Mouse (Mus musculus) cerebellum, postnatal 10 days (tissue): ENCODE measurements at regions not wholly inside any gene's neighbourhood (a gene's known extent, or its start where the extent isn't known, plus 50 kb on each side); places are given as distances from the start of the nearest gene placed in this dataset.
"Not testable (repeated sequence)": the region's sequence is repeated elsewhere in the genome, so short reads cannot be mapped to it uniquely, and the experiment has no call there.

Source experiments
- DNase-seq, 2 experiments: peaks; one replicate each; pipeline ENCODE4 v3.0.0; 2021; ENCODE audit warnings: mixed read lengths in 2 of 2

- DNase-seq = no peak
Measured at GRCm38 (mm10) chr9:81312047-81312446, 321.6 kb downstream of the Htr1b start.

GRCm38 (mm10) chr9:81308532-81309191 is 325.0 kb downstream of the Htr1b start:
- DNase-seq = peak in 1 of 2 experiments; percentile 1

GRCm38 (mm10) chr9:81305437-81306046 is 328.1 kb downstream of the Htr1b start:
- DNase-seq = no peak

GRCm38 (mm10) chr9:81275751-81276150 is 357.9 kb downstream of the Htr1b start:
- no peak for DNase-seq

GRCm38 (mm10) chr9:81275336-81275735 is 358.3 kb downstream of the Htr1b start:
- DNase-seq = no peak

GRCm38 (mm10) chr9:81224957-81225356 is 408.7 kb downstream of the Htr1b start:
- DNase-seq = not testable (repeated sequence)

- DNase-seq = peak in 1 of 2 experiments; percentile 10
Measured at GRCm38 (mm10) chr9:81217938-81218337, 415.7 kb downstream of the Htr1b start.

GRCm38 (mm10) chr9:81215601-81216141 is 418.0 kb downstream of the Htr1b start:
- DNase-seq = no peak

GRCm38 (mm10) chr9:81214692-81215091 is 418.9 kb downstream of the Htr1b start:
- DNase-seq = no peak

GRCm38 (mm10) chr9:81192643-81193042 is 441.0 kb downstream of the Htr1b start:
- no peak for DNase-seq
